Mouse (Mus musculus): ENCODE measurements at regions not wholly inside any gene's neighbourhood (a gene's known extent, or its start where the extent isn't known, plus 50 kb on each side); places are given as distances from the start of the nearest gene placed in this dataset.

DNA sequence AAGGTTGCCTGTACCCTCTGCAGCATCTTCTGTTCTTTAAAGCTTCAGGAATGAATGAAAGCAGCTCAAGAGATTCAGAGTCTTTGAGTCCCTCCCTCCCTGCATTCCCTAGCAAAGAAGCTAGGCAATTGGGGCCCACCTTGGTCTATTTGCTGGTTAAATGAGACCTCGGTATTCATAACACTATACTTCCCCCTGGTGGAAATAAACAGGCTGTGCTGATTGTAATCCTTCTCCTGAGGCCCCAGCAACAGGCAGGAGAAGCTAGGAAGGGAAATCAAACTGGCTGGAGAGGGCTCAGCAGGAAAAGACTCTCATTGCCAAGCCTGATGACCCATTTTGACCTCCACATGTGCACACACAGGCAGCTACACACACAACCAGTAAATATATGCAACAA lies 137.1 kb downstream of the Sh3bp4 start:
- no peak for DNase-seq

DNA sequence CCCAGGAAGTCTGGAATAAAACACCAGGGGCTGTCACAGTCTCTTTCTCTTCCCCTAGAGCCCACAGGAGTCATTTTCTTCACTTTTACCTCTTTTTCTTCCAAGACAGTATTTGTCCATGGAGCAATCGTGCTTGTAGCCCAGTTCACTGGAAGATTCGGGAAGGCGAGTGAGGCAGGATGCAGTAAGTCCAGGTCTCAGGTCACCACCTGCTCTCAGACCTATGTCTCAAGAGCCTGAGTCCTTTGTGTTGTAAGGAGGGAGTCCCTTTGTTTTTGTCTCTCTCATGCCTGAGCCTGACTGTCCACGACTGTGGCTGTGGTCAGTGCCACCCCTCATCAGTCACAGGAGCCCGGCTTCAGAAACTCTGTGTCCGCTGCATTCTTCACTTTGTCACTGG lies 140.9 kb downstream of the Sh3bp4 start:
- no peak for DNase-seq

DNA sequence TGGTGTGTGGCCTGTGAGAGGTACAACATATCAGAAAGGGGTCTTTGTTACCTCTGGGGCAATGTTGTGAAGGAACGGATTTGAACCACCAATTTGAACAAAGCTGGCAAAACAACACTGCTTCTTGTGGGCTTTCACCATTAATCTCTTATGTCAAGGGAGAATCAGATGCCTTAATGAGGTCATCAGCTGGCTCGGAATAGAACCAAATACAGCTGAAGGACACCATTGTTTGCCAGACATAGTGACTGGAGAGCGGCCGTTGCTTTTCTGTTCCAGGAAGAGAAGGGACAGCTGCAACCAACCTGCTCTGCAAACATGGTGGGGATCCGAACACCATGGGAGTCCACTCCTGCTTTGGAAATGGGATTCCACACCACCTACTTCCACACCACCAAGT lies 158.2 kb downstream of the Sh3bp4 start:
- DNase-seq: peak; percentile 27

DNA sequence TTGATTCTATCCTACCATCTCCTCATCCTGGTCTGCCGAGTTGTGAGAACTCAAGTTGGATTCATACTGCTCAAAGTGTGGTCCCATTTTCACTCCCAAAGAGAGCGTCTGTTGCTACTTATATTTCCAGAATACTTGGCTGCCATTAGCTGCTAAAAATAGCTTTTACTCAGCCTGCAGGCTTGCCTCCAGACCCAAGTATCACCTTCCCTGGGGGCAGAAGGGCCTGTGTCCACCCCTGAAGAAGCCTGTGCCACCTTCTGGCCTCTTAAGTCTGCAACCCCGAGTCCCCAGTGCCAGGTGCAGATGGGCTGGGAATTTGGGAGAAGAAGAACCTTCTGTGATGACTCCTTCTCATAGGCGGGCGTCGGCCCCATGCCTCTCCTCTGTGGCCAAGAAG lies 161.5 kb downstream of the Sh3bp4 start:
- DNase-seq: no peak

DNA sequence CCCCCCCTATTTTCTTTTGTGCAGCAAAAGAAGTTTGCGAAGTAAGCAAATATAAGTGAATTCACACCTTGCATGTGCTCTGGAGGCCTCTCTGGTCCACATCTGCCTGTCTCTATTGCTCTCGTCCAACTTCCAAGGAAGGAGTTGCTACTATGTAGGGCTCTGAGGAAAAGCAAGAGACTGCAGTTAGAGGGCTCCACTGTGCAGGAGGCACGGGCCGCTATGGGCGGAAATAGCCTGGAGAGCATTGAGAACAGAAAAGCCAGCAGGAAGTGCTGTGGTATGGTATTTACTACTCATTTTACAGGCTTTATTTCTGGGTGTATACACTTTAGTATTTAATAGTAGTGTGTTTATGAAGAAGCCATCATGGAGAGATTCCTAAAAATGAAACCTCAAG lies 162.2 kb downstream of the Sh3bp4 start:
- DNase-seq: no peak

DNA sequence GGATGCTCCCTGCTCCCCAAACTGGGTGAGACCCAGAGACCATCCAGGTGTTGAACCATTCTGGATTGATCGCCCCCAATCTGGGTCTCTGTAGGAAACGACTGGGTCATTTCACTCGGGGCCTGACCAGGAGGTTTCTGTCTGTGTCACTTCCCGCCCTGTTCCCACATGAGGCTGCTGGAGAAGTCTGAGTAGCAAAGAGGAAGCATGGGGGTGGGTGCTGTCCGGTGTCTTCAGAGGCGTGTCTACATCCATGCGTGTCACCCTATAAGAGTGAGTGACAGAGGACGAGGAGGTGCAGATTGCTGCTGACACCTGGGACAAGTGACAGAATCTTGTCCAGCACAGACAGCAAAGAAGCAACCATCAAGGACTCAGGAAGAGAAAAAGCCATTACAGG lies 164.7 kb downstream of the Sh3bp4 start:
- no peak for DNase-seq

DNA sequence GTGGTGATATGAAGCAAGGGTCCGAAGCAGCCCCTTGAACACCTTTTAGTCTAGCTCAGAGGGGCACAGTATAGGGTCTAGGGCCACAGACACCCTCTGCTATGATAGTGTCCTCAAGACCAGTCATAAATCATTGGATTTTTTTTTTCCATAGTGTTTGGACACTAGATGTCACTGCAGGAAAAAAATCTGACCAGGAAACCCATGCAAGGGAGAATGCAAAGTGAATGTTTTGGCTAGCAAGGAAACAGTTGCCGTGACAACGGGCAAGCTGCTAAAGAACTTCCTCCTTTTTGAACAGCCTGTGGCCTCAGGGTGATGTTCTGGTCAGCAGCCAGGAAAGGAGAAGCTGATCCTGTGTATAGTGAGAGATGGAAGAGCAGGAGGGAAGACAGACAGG lies 165.1 kb downstream of the Sh3bp4 start:
- DNase-seq: peak; percentile 63

DNA sequence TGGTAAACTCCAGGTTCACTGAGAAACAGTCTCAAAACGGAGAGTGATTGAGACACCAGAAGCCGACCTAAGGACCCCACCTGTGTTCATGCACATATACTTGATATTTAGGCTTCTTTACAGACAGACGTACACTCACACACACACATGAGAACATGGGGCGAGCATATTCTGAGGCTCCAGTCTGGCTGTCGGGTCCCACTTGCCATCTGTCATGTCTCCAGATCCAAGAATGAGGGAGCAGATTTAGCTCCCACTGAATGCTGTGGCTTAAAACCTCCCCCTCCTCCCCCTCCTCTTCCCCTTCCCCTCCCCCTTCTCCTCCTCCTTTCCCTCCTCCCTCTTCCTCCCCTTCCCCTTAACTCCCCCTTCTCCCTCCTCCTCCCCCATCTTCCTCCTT lies 167.5 kb downstream of the Sh3bp4 start:
- DNase-seq: no peak

DNA sequence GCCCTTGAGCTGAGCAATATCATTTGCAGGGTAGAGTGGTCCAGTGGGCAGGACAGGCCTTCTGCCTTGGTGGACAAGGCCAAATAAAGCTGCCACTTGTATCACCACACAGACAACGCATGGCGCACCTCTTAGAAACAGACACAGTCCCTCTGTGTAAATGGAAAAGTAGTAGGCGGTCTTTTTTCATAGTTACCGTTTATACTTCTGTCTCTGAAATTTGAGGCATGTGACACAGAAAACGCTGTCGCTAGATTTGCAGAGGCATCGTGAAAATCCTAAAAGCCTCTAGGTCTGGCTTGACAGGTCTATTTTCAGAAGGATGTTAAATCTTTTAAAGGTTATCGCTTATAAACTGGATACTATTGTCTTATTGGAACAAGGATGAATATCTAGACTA lies 174.4 kb downstream of the Sh3bp4 start:
- DNase-seq: no peak

DNA sequence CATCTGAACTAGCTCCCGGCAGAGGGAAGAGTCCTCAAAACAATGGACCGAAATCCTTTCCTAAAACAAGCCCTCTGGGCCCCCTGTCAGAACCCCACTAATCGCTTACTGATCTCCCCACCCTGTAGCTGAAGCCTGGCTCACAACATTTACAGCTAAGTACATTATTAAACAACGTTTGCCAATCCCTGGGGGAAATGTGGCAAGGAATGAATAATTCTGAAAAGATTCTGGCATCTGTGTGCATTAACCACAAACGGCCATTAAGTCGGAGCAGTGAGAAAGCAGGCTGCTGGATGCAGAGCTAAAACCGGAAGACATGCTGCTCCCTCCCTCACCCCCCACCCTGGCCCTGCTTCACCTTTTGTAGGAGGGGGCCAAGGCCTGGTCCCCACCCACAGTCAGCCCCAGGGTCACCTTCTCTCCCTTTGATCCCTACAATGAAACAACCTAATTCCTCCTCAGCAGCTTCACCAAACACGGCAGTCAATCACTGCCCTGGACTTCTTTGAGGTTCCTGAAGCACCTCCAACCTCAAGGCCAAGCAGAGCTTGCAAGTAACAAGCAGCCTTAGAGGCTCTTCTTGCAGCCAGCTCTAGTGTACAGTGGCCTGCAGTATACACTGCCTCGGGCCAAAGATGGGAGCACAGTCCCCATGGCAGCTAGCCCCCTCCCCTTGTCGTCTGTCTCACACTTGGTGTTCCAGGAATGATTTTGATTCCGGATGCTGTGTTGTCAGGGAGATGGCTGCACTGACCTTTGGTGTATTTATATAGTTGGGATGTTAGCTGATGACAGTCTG lies 175.2 kb downstream of the Sh3bp4 start:
- no peak for DNase-seq

DNA sequence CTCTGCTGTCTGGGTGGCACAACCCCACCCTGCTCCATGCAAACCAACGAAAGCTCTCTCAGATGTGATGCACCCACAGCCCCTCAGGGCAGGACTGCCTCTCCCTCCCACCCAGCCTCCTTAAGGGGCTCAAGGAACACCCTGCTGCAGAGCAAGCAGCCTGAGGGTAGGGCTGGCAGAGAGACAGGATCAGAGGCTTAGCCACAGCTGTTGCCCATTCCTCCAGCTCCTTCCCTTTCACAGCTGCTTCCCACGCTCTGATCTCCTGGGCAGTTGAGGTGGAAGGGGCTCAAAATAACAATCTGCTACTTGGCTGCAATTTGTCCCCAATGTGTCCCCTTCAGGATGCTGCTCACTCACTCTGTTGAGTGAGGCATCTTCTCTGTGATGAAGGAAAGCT lies 181.5 kb downstream of the Sh3bp4 start:
- DNase-seq: no peak

DNA sequence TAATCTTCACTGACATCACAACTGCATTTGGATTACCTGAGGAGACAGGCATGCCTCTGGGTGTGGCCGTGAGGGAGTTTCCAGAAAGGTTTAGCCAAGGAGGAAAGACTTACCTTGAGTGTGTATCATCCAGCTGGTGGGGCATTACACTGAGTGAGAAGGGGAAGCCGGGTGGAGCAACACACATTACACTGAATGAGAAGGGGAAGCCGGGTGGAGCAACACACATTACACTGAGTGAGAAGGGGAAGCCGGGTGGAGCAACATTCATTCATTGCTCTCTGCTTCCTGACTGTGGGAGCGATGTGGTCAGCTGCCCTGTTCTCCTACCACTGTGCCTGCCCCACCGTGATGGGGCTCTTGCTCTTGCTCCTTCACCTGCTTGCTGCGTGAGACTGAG lies 182.3 kb downstream of the Sh3bp4 start:
- no peak for DNase-seq

DNA sequence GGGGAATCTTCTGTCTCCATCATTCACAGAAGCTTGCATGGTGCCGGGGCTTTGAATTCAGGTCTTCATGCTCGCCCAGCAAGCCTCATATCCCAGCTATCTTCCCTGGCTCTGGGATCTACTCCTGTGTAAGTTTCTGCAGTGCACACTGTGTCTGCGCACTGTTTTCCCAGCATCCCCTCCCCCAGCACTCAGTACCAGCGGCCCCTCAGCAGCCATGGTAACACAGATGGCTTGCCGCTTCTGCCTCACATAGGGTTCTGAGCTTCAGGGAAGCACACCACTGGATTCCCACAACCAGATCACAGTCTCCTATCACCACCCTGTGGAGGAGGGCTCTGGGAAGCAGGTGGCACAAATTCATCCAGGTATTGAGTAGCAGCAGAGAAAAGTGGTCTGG lies 187.7 kb downstream of the Sh3bp4 start:
- DNase-seq: no peak

DNA sequence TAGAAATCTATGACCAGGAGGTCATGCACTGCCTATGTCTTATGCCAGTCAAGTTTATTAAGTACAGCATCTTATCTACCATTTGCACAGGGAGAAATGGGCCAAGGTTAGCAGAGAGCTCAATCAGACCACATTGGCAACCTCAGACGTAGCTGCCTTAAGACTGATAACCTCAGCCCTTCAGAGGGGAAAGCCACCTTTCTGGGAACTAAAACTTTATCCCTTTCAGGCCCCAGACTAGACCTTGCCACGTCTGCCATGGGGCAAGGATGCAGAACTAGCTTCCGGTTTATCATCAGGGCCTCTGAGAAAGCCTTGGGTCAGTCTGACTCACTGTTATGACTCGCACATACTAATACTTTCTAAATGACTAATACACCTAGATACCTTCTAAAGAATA lies 188.8 kb upstream of the Agap1 start:
- DNase-seq: peak; percentile 25

DNA sequence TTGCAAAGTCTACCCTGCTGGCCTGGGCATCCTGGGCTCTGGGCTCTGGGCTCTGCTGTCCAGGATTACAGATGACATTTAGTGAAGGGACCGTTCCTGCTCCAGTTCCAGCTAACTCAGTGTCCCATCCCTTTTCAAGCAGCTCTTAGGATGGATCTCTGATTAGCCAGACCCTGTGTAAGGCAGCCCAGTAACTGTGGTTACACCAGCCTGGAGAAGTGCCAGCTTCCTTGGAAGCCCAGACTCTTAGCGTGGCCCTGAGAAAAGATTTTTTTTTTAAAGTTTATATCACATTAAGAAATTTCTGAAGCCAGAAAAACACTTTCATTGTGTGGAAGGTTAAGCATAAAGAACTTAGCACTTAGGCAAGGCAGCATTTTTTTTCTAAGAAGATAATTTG lies 185.8 kb upstream of the Agap1 start:
- no peak for DNase-seq

DNA sequence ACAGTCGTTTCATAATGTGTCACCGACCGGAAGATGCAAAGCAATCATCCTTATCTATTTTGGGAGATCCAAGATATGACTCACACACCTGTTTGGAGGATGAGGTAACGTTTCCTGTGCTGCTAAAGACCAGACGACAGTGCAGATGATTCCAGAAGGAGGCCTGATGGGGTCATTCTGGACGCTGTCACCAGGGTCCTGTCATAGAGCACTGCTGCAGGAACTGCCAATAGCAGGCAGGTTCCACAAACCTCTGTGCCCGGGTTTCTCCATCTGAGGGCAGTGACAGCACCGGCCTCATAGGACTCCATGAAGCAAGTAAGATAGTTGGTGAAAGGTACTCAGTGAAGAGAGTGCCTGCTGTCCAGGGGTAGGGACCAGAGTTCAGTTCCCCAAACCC lies 182.9 kb upstream of the Agap1 start:
- no peak for DNase-seq

DNA sequence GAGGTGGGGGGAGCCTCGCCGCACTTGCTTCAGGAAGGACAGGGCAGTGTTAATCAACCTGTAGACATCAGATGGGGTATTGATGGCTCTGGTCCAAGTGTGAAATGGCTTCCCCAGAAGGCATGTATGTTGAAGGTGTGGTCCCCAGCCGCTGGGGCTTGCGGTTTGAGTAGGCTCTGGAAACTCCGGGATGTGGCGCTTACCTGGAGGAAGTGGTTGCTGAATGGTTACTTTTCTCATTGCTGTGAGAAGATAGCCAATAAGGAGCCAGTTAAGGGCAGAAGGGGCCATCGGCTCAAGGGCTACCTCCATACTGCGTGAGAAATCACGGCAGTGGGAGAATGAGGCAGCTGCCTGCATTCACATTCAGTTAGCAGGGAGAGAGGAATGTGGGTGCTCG lies 181.6 kb upstream of the Agap1 start:
- no peak for DNase-seq

DNA sequence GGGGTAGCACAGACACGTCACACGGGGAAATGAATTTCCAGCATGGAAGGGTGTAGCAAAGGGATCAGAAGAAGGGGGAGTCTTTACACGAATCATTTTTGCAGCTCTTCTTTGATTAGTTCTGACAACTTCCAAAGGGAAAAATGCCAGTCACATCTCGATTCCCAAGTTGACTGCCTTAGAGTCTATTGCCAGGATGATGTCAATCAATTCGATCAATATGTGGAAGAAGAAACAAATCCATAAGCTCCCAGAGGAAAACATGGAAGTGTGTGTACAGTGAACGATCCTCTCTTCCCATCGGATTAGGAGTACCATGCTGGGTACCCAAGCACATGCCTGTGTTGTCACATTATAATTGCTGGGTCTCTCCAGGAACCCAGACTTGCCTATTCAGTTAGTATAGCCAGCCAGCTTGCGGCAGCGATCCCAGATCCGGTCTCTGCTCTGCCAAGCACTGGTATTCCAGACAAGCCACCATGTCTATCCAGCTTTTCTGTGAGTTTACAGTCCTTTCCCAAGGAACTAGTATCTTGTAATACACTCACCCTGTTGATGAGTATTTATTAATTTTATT lies 180.7 kb upstream of the Agap1 start:
- DNase-seq: no peak

DNA sequence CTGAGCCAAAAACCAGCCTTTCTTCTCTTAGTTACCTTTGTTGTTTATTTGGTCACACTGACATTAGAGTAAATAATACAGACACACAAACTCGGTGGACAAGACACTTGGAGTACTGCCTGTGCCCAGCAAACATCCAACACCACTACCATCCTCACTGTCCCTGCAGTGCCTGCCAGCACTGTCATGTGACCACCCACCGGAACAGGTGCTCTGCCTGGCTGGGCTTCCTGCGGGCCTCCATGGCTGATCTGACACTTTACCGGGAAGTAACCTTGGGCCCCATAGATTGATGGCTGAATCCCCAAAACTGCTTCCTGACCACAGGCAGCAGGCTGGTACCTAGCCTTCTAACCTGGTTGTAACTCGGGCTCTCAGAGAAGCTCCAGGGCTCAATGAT lies 175.2 kb upstream of the Agap1 start:
- no peak for DNase-seq

DNA sequence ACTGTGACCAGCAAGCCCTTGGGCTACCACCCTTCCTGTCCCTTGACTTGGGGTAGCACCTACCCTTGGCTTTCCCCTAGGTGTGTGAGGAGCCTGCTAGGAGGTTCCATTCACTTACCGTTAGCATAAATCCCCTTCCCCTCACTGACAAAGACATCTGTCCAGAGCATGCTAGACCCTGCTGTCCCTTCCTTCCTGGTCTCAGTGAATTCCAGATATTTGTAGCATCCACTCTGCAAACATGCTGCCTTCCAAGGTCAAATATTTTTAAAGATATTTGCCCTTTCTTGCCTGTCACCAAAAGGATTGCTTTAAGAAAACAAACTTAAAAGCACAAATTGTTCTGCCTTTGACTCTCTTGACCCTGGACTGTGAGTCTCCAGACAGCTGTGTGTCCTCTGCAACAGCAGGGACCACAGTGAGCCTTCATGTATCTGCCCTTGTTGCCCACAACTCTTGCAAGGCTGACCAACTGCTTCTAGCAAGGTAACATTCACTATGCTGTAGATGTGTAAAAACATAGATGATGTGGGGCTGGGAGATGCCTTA lies 173.4 kb upstream of the Agap1 start:
- no peak for DNase-seq

DNA sequence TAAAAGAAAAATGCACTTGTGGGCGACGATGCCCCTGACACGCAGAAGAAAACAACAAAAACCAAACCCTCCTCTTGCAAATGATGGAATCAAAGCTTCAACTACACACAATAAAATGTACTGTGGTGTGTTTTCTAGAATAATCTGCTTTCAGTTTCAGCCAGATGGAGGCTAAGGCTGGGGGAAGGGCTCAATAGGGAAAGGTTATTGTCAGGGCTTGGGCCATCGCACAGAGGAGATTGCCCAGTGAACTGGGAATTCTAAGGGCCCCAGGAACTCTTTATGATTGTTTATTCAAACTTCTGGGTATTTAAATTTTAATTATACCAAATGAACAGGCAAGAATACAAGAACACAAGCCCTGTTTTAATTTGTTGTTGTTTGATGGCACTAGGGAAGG lies 169.6 kb upstream of the Agap1 start:
- DNase-seq: no peak

DNA sequence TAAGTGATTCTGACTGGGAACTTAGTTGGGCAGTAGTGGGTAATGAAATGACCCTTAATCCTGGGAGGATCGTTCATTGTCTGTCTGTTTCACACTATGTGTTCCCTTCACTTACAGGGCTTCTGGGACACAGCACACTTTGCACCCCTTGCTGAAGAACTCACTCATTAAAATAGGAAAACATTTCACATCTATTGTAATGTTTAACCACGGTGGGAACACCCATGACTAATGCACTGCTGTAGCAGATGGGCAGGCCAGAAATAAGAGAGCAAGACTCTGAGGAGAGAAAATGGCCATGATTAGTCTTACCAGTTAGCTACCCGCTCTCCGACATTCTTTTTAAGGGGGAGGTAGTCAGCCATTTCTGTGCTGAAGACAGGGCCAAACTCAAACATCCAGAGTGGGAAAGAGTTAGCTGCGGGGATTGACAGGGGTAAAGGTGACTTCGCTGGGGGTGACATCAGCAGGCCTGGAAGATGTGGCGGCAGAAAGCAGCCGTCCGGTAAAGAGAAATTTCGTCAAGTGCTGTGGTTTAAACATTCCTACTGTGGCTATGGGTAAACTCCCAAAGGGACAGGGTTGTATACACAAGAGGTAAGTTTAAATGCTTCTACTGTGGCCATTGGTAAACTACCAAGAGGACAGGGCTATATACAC lies 167.3 kb upstream of the Agap1 start:
- DNase-seq: no peak

DNA sequence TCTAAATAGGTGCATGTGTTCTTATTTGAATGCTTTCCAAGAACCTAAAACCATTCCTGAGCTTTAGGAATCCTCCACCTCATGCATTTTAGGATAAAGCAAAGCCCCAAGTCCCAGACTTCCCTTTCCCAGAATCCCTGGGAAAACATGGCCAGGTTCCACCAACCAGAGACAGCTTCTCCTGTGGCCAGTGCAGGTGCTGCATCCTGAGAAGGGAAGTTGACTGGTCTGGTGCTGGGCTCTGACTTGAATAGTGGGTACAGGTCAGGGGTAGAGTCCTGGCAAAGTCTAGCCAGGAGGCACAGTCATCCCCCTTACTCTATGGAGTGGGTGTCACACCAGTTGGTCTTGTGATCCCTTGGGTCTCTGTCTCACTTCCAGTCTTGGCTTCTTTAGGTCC lies 166.6 kb upstream of the Agap1 start:
- DNase-seq: no peak

DNA sequence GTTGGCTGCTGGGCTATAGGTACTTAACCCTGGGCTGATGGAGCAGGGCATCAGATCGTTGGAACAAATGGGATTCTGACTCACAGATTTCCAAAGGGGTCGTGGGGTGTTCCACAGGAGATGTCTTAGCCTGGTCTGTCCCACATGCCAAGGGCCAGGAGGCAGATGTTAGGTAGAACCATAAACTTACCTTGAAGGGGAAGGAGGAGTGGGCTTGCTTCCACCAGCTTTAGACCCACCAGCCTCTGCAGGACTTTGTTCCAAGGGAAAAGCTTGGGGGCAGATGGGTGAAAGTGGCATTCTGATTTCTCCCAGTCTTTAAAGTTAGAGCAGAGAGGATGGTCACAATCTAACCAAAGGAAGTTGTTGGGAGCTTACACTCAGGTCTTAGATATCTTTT lies 165.7 kb upstream of the Agap1 start:
- no peak for DNase-seq

All from adrenal gland, adult 8-10 months (tissue).